Mouse (Mus musculus) thymus, adult 2 months (tissue): ENCODE measurements around the gene Slc6a1.

Experiments
- CTCF ChIP-seq: fragments of 200-500 bp; IDR thresholded peaks from 2 replicates; pipeline ENCODE4 v1.5.1; 2012; ENCODE audit warnings: mild to moderate bottlenecking, control low read depth, low read length, moderate library complexity, borderline replicate concordance; ENCODE audit not compliant: control insufficient read depth, poor library complexity, insufficient read depth; ENCODE audit errors: extremely low read depth
- POLR2A ChIP-seq: fragments of 200-500 bp; IDR thresholded peaks from 2 replicates; pipeline ENCODE4 v1.6.1; 2012; ENCODE audit warnings: mild to moderate bottlenecking, low read length, control low read depth, moderate library complexity; ENCODE audit not compliant: control insufficient read depth, poor library complexity, insufficient read depth; ENCODE audit errors: extremely low read depth

DNA sequence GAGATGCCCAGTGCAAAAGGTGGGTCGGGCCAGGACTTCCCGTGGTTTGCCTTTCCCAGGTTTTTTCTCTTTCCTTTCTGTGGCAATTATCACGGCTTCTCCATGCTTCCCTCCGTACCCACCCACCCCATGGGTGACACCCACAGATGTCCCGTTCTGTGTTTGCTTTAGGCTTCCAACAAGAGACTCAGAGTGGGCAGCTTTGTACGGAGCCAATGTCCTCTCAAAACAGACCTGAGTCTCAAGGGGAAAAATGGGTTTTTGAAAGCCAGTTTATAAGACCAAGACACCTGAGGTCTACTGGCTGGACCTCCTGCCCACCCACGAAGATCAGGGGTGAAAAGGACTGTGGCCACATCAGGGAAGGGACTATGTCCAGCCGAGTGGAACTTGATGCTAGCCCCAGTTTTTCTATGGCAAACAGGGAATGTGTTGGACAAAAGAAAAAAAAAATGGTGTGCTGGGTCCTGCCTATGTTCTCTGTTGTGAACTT lies 889 bp downstream of the Slc6a1 start:
- TF ChIP-seq CTCF = no peak
- TF ChIP-seq POLR2A = no peak
